Mouse (Mus musculus) B cell, adult 2 months (primary cell): ENCODE measurements around the gene Iqce.

Experiments
- DNase-seq, 2 experiments: peaks; one replicate each; pipeline ENCODE4 v3.0.0; 2022

Iqce gene

GRCm38 (mm10) chr5:140612191-140612590 lies 90.0 kb downstream of the Iqce start:
- no peak for DNase-seq
